Mouse (Mus musculus) bone marrow macrophage, adult 2 months (primary cell): Measurements from ENCODE around the gene Dffa.
A peak's percentile ranks its signal among the peaks of the same experiment; 100 is the strongest.

Experiments
- CTCF ChIP-seq: IDR thresholded peaks from 2 replicates; pipeline ENCODE4 v1.5.1; 2012; ENCODE audit warnings: low read depth, mild to moderate bottlenecking, low read length, moderate library complexity
- POLR2A ChIP-seq: IDR thresholded peaks from 2 replicates; pipeline ENCODE4 v1.6.1; 2012; ENCODE audit warnings: mild to moderate bottlenecking, low read depth, low read length, borderline replicate concordance

DNA sequence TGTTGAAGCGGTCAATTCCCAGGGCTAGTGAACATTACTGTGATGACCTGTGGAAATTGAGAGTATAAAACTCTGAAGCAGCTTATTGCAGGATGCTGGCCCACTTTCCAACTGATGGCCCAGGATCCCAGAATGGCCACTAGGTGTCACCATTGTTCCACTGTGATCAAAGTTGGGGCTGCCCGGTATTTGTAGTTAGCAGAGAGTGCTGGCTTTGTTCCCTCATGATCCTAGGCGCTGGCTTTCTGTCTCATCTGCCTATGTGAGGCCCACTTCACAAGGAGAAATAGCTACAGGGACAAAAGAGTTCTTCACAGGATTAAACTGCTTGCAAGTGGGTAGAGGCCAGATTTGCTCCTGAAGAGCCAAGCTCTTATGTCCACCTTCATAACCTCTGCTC, 40.5 kb downstream of the Dffa start:
- TF ChIP-seq POLR2A: no peak
- peak; percentile 97 for TF ChIP-seq CTCF
